Mouse (Mus musculus): ENCODE data around the gene Oas1c. TPM values are rescaled to one million over a fixed set of nuclear protein-coding genes. Genes with fewer than 3 reads are reported as not detected.

Gene Oas1c
- polyA plus RNA-seq (2015; fragmentation: Nextera tagmentation; extraction: Ambion mirVana) = 0.45 and 0.46 TPM in 2 replicates

- no peaks in the 10 kb centered on the region for H3K36me3 ChIP-seq
- ATAC-seq (ENCODE audit: low read depth) = peak; percentile 87
- peaks cover 9% of the 10 kb centered on the region for H3K4me1 ChIP-seq (replicated peaks)
- peak within 1 kb of the TSS; percentile 67 for H3K27ac ChIP-seq (replicated peaks)
- peak within 1 kb of the TSS; percentile 53 for H3K4me2 ChIP-seq
- peak within 1 kb of the TSS; percentile 28 for H3K4me3 ChIP-seq
- H3K9me3 ChIP-seq = no peaks in the 10 kb centered on the region
- H3K27me3 ChIP-seq = no peaks in the 10 kb centered on the region
- H3K9ac ChIP-seq = peak within 1 kb of the TSS; percentile 62
- 6% methylated on average over 18 of the region's 18 CpGs for WGBS
Observed at GRCm38 (mm10) chr5:120811951-120812819, at the start of gene Oas1c. Gene Oas1c, minus strand, starts transcription at chr5:120812514.

- Histone ChIP-seq H3K9ac (no peak within 1 kb of the TSS), H3K27me3 (no peaks in the 10 kb centered on the region), H3K27ac (replicated peaks) (no peak within 1 kb of the TSS), H3K36me3 (no peaks in the 10 kb centered on the region), H3K4me3 (no peak within 1 kb of the TSS), H3K4me1 (replicated peaks) (no peaks in the 10 kb centered on the region), H3K4me2 (no peak within 1 kb of the TSS), H3K9me3 (no peaks in the 10 kb centered on the region)
- WGBS = 52% methylated on average over 4 of the region's 4 CpGs
- ATAC-seq (ENCODE audit: low read depth) = no peak
Observed at GRCm38 (mm10) chr5:120861121-120861520, 48.8 kb upstream of the Oas1c start, which contains the start of gene Oas1h. Gene Oas1h, plus strand, starts transcription at chr5:120861421.

DNA sequence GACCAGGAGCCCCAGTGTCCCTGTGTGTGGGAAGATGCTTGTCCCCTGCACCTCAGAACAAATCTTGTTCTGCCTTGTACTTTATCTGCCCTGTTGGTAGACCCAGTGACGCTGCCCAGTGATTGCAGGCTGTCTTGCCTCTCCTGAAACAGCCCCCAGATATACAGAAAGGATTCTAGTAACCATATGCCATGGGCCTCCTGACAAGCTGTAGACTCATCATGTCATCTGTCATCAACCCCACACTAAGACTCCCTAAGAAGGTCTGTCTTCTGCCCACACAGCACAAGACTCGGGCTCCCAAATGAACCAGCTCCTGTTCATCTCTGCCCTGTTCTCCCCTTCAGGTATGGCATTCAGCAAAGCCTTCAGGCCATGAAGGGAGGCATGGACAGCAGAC lies 46.9 kb upstream of the Oas1c start:
- WGBS = 85% methylated on average over 2 of the region's 2 CpGs

GRCm38 (mm10) chr5:120849601-120850136 lies 37.4 kb upstream of the Oas1c start:
- no peak for ATAC-seq (ENCODE audit: low read depth)
- peaks cover 11% of the 10 kb centered on the region for H3K9me3 ChIP-seq
- 66% methylated on average over 3 of the region's 3 CpGs for WGBS
- H3K4me2 ChIP-seq = no peak overlapping the region
- no peaks in the 10 kb centered on the region for H3K4me1 ChIP-seq (replicated peaks)
- no peak overlapping the region for H3K9ac ChIP-seq
- no peaks in the 10 kb centered on the region for H3K27me3 ChIP-seq
- no peaks in the 10 kb centered on the region for H3K36me3 ChIP-seq
- H3K27ac ChIP-seq (replicated peaks) = no peak overlapping the region
- no peak overlapping the region for H3K4me3 ChIP-seq

More for the DNA sequence above, 46.9 kb upstream of the Oas1c start:
- Histone ChIP-seq H3K4me1 (replicated peaks) (no peaks in the 10 kb centered on the region), H3K9me3 (peaks cover 10% of the 10 kb centered on the region), H3K36me3 (no peaks in the 10 kb centered on the region), H3K4me3 (no peak overlapping the region), H3K9ac (no peak overlapping the region), H3K27me3 (no peaks in the 10 kb centered on the region), H3K27ac (replicated peaks) (no peak overlapping the region), H3K4me2 (no peak overlapping the region)
- no peak for ATAC-seq (ENCODE audit: low read depth)

DNA sequence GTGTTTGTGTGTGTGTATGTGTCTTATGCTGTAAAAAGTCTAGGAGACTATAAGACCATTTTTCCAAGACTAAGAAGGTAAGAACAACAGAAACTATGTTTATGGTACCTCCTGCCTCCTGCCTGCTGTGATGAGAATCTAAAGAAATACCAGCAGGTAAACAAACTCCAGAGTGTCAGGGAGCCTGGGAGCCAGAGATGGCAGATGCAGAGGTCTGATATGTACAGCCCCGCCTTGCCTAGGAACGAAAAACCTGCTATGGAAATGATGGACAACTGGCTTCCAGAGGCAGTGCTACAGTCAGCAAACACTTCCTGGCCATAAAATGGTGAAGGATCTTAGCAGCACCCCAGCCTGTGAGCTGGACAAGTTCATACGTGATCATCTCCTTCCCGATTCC lies 34.8 kb upstream of the Oas1c start, which contains the start of gene Oas1f:
Gene Oas1f, plus strand, starts transcription at position 301 of the 400 bp plus-strand sequence.
- no peak within 1 kb of the TSS for H3K4me2 ChIP-seq
- no peak within 1 kb of the TSS for H3K9ac ChIP-seq
- H3K27me3 ChIP-seq = no peaks in the 10 kb centered on the region
- no peaks in the 10 kb centered on the region for H3K36me3 ChIP-seq
- H3K4me3 ChIP-seq = no peak within 1 kb of the TSS
- no peaks in the 10 kb centered on the region for H3K4me1 ChIP-seq (replicated peaks)
- 78% methylated on average over 4 of the region's 4 CpGs for WGBS
- H3K9me3 ChIP-seq = no peaks in the 10 kb centered on the region
- ATAC-seq (ENCODE audit: low read depth) = no peak
- no peak within 1 kb of the TSS for H3K27ac ChIP-seq (replicated peaks)

- WGBS = 77% methylated on average over 3 of the region's 3 CpGs
- H3K4me1 ChIP-seq (replicated peaks) = no peaks in the 10 kb centered on the region
- no peak overlapping the region for H3K4me2 ChIP-seq
- H3K9me3 ChIP-seq = no peaks in the 10 kb centered on the region
- H3K36me3 ChIP-seq = no peaks in the 10 kb centered on the region
- no peak overlapping the region for H3K4me3 ChIP-seq
- H3K27ac ChIP-seq (replicated peaks) = no peak overlapping the region
- no peak overlapping the region for H3K9ac ChIP-seq
- no peaks in the 10 kb centered on the region for H3K27me3 ChIP-seq
- no peak for ATAC-seq (ENCODE audit: low read depth)
Observed at GRCm38 (mm10) chr5:120844713-120845112, 32.4 kb upstream of the Oas1c start.

DNA sequence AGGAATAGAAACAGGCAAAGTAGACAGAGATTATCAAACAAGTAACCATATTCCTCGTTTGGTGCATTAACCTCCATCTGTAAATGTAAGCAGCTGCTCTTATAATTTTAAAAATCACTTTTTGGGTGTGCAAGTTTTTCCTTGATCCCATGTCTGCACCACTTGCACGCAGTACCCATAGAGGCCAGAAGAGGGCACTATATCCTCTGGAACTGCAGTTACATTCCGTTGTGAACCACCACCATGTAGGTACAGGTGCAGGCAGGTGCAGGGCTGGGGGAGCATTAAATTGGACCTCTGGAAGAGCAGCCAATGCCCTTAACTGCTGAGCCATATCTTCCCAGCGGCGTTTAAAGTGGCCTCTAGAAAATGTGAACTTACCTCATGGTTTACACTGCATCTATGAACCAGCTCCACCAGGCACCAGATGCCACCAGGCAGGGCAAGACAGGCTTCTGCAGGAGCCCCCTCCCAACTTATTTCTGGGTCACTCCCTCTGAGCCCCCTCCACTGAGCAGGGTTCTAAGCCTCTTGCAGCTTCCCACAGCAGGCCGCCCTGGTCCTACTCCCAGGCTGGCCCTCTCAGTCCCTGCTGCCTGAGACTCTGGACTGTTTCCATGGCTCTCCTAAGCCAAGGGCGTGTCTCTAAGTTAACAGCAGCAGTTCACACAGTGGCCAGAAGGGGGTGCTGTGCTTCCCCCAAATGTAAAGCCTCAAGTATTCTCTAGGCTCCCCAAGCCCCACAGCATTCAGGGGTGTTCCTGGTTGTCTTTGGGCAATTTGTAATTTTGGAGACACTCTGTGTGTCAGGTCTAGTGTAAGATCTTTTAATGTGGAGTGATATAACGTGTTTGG lies 24.6 kb upstream of the Oas1c start:
- no peak for ATAC-seq (ENCODE audit: low read depth)

DNA sequence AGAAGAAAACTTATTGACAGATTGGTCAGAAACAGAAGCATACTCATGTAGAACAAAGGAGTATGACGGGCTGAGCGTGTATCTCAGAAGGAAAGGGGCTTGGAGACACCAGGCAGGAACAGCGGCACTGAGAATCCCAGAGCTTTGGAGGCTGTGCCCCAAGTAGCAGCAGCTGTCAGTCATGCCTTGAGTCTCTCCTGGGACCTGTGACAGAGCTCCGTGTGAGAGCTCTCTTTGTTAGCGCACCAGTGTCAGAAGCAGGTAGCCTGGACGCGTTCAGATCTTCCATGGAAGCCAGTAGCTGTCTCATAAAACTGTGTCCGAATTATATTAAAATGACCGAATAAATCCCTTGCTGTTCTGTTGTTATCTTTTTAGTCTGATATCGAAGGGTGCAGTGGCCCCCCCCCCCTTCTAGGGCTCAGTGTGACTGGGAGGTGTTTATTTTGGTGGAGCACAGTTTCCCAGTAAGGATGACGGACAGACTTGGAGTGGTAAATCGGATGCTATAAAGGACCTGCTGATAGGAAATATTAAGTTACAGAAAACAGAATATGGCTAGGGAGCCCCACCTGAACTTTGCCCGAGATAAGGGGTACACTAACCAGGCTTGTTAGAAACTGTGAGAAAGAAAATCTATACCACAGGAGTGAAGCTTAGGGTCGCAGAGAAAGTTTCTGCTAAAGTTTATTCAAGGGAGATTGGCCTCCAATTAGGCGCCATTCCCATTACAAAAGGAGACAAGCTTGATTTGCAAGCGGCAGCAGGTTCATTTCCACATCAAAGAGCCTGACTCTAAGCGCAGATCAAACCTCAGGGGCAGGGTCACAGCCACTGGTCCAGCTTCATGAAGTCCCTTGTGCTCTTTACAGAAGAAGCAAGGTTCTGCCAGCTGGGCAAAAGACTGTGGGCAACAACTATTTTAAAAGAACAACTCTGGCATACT lies 21.3 kb upstream of the Oas1c start:
- WGBS = 11% methylated on average over 17 of the region's 17 CpGs
- Histone ChIP-seq H3K36me3 (no peaks in the 10 kb centered on the region), H3K9ac (no peak overlapping the region), H3K4me3 (no peak overlapping the region), H3K27me3 (peaks cover 29% of the 10 kb centered on the region), H3K4me1 (replicated peaks) (peaks cover 9% of the 10 kb centered on the region; the same call in 1 of the 2 replicates), H3K27ac (replicated peaks) (no peak overlapping the region), H3K9me3 (no peaks in the 10 kb centered on the region), H3K4me2 (peak overlapping the region; percentile 37)
- no peak for ATAC-seq (ENCODE audit: low read depth)

More for the DNA sequence above, 24.6 kb upstream of the Oas1c start:
- Histone ChIP-seq H3K27me3 (peaks cover 29% of the 10 kb centered on the region), H3K27ac (replicated peaks) (no peak overlapping the region), H3K4me2 (no peak overlapping the region), H3K36me3 (no peaks in the 10 kb centered on the region), H3K4me1 (replicated peaks) (peaks cover 9% of the 10 kb centered on the region; the same call in 1 of the 2 replicates), H3K9ac (no peak overlapping the region), H3K9me3 (no peaks in the 10 kb centered on the region), H3K4me3 (no peak overlapping the region)
- WGBS = 11% methylated on average over 8 of the region's 8 CpGs

GRCm38 (mm10) chr5:120831031-120831430 lies 18.7 kb upstream of the Oas1c start:
- Histone ChIP-seq H3K36me3 (no peaks in the 10 kb centered on the region), H3K4me1 (replicated peaks) (peaks cover 9% of the 10 kb centered on the region; the same call in 1 of the 2 replicates), H3K4me2 (no peak overlapping the region), H3K4me3 (no peak overlapping the region), H3K27me3 (peaks cover 21% of the 10 kb centered on the region), H3K27ac (replicated peaks) (no peak overlapping the region), H3K9me3 (no peaks in the 10 kb centered on the region), H3K9ac (no peak overlapping the region)
- 89% methylated on average over 4 of the region's 4 CpGs for WGBS
- no peak for ATAC-seq (ENCODE audit: low read depth)

- Histone ChIP-seq H3K36me3 (no peaks in the 10 kb centered on the region), H3K27ac (replicated peaks) (no peak overlapping the region), H3K4me2 (no peak overlapping the region), H3K4me1 (replicated peaks) (no peaks in the 10 kb centered on the region), H3K9me3 (peaks cover 18% of the 10 kb centered on the region), H3K27me3 (no peaks in the 10 kb centered on the region), H3K4me3 (no peak overlapping the region), H3K9ac (no peak overlapping the region)
- ATAC-seq (ENCODE audit: low read depth) = no peak
Observed at GRCm38 (mm10) chr5:120818999-120819398, 6.7 kb upstream of the Oas1c start.

DNA sequence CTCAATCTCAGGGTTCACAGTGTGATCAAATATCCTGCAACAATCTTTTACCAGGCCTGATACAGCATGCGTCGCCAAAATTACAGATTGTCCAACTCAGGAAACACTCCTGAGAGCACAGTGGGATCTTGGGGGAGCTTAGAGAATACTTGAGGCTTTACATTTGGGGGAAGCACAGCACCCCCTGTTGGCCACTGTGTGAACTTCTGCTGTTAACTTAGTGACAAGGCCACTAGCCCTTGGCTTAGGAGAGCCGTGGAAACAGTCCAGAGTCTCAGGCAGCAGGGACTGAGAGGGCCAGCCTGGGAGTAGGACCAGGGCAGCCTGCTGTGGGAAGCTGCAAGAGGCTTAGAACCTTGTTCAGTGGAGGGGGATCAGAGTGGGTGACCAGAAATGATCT lies 3.6 kb upstream of the Oas1c start:
- Histone ChIP-seq H3K9ac (no peak overlapping the region), H3K9me3 (peaks cover 18% of the 10 kb centered on the region), H3K36me3 (no peaks in the 10 kb centered on the region), H3K27ac (replicated peaks) (no peak overlapping the region), H3K4me1 (replicated peaks) (peaks cover 9% of the 10 kb centered on the region), H3K4me2 (no peak overlapping the region), H3K27me3 (no peaks in the 10 kb centered on the region), H3K4me3 (no peak overlapping the region)
- ATAC-seq (ENCODE audit: low read depth) = no peak
- WGBS = 64% methylated on average over 3 of the region's 3 CpGs
